Mouse (Mus musculus) cerebellum, adult 2 months (tissue): ENCODE measurements around the gene Gm49352.
"Not testable (repeated sequence)": the region's sequence is repeated elsewhere in the genome, so short reads cannot be mapped to it uniquely, and the experiment has no call there.

ENCODE experiments used
- CTCF ChIP-seq: fragments of 200-500 bp; IDR thresholded peaks from 2 replicates; pipeline ENCODE4 v1.5.1; 2011; ENCODE audit warnings: low read depth, mild to moderate bottlenecking, control low read depth, low read length, moderate library complexity, borderline replicate concordance; ENCODE audit not compliant: insufficient read depth
- POLR2A ChIP-seq: fragments of 200-500 bp; IDR thresholded peaks from 2 replicates; pipeline ENCODE4 v1.6.1; 2011; ENCODE audit warnings: low read length, control low read depth, borderline replicate concordance; ENCODE audit not compliant: insufficient read depth

DNA sequence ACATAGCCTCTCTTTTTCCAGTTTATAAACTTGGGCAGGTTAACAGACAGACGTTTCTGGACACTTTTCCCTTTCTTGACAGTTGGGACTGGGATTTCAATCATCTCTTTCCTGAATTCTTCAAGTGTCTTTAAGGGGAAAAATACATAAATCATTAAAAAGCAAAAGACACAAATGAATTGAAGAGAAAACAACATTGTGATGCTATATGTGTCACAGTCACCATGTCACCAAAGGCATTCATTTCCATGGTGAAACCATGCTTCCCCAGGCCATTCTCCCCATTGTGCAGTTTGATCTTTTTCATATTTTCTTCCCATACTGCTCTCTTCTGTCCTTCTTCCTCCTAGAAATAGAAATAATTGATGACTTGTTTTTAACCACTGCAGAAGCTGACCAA is at the start of gene Gm49352:
- TF ChIP-seq POLR2A, CTCF: not testable (repeated sequence)
